Mouse (Mus musculus) liver, embryonic 14.5 days (tissue): ENCODE measurements around the gene Terf2ip. TPM values are rescaled to one million over a fixed set of nuclear protein-coding genes. Genes with fewer than 3 reads are reported as not detected.
A peak's percentile ranks its signal among the peaks of the same experiment; 100 is the strongest.

Experiments used
- ATAC-seq: fragments of 200-750 bp; cut with Nextera tagmentation; 2 replicates; pipeline ENCODE4 v1.8.0; 2017; ENCODE audit warnings: moderate number of reproducible peaks, mild to moderate bottlenecking, moderate library complexity; ENCODE audit not compliant: insufficient read depth
- DNase-seq, 3 experiments: peaks; one replicate each; pipeline ENCODE4 v3.0.0-alpha.2; 2012 to 2013; ENCODE audit warnings: low read depth in 3 of 3, low spot score in 3 of 3
- H3K27ac ChIP-seq: fragments of 300-500 bp; sonication (generic); 2 replicates; pipeline ENCODE4 v1.5.1; 2014; ENCODE audit warnings: moderate library complexity, mild to moderate bottlenecking, control low read depth, inconsistent platforms
- H3K27me3 ChIP-seq: fragments of 300-500 bp; sonication (generic); 2 replicates; pipeline ENCODE4 v1.6.1; 2014; ENCODE audit warnings: mild to moderate bottlenecking, low read length, moderate library complexity; ENCODE audit not compliant: control insufficient read depth, insufficient read depth
- H3K36me3 ChIP-seq: fragments of 300-500 bp; sonication (generic); replicated peaks from 2 replicates; pipeline ENCODE4 v1.6.1; 2014; ENCODE audit warnings: low read depth; ENCODE audit not compliant: control insufficient read depth, insufficient read depth
- H3K4me1 ChIP-seq, 2 experiments: fragments of 200-500 bp in 1 of 2; fragments of 300-500 bp in 1 of 2; sonication (generic) in 1 of 2; replicated peaks; 2 replicates each; pipeline ENCODE4 v1.6.1; 2012 to 2014; ENCODE audit warnings: antibody characterized with exemption in 1 of 2, inconsistent platforms in 1 of 2, low read length in 1 of 2; ENCODE audit not compliant: control insufficient read depth in 2 of 2, insufficient read depth in 2 of 2
- H3K4me2 ChIP-seq: fragments of 300-500 bp; sonication (generic); 2 replicates; pipeline ENCODE4 v1.6.1; 2014; ENCODE audit warnings: low read depth, mild to moderate bottlenecking, control low read depth, moderate library complexity
- H3K4me3 ChIP-seq, 2 experiments: fragments of 200-500 bp in 1 of 2; fragments of 300-500 bp in 1 of 2; sonication (generic) in 1 of 2; 2 replicates each; pipeline ENCODE4 v1.5.1; 2012 to 2014; ENCODE audit warnings: low read depth in 2 of 2, low read length in 2 of 2, mild to moderate bottlenecking in 2 of 2, control low read depth in 1 of 2, inconsistent platforms in 1 of 2, moderate library complexity in 1 of 2; ENCODE audit not compliant: insufficient read depth in 1 of 2
- H3K9ac ChIP-seq: fragments of 300-500 bp; sonication (generic); replicated peaks from 2 replicates; pipeline ENCODE4 v1.6.1; 2014; ENCODE audit warnings: mild to moderate bottlenecking, control low read depth, moderate library complexity
- H3K9me3 ChIP-seq: fragments of 300-500 bp; sonication (generic); 2 replicates; pipeline ENCODE4 v1.6.1; 2016; ENCODE audit warnings: low read length, mixed read lengths; ENCODE audit not compliant: control insufficient read depth
- CTCF ChIP-seq: IDR thresholded peaks from 2 replicates; pipeline ENCODE4 v1.5.1; 2016; ENCODE audit warnings: antibody characterized with exemption, low read depth, control low read depth
- EP300 ChIP-seq: IDR thresholded peaks from 2 replicates; pipeline ENCODE4 v1.6.1; 2016; ENCODE audit warnings: antibody characterized with exemption, low read depth
- WGBS: fragments of 180-500 bp; shearing (Covaris S2); extraction: QIAGEN DNeasy Blood & Tissue Kit; methylation state at CpG from one replicate; pipeline ENCODE4 v1.1.7; 2014; ENCODE audit not compliant: insufficient replicate concordance; 5-methylcytosine and 5-hydroxymethylcytosine counted together
- polyA plus RNA-seq, 2 experiments: library from polyadenylated mRNA; depleted of rRNA in 1 of 2; stranded (reverse) in 1 of 2; unstranded in 1 of 2; fragments of >200 nt; fragmentation: Nextera tagmentation in 1 of 2; extraction: Ambion mirVana in 1 of 2; gene quantifications; 2 replicates each; pipeline versions ENCODE4 v1.2.1 to v1.2.3; 2012 to 2014

The Terf2ip gene
- polyA plus RNA-seq, 2 experiments = 3.2 to 3.9 TPM

DNA sequence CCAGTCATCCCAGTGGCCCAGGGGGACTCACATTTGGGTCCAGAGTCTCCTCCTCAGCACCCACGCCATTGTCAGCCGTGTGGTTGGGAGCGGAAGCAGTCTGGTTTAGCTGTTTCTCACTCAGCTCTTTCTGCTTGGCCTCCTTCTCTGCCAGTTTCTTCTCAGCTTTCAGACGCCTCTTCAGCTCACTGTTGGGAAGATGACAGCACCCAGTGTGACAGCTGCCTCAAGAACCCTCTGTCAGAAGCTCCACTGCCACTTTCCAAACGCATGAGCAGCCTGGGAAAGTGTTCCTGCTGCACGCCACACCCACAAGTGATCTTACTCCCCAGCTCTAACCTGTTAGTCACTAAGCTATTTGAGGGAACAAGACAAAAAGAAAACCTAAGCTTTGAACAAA lies 5.6 kb upstream of the Terf2ip start:
- Histone ChIP-seq H3K9me3 (no peaks in the 10 kb centered on the region), H3K27me3 (no peaks in the 10 kb centered on the region), H3K36me3 (peaks cover 41% of the 10 kb centered on the region), H3K27ac (no peak overlapping the region), H3K4me3 (no peak overlapping the region), H3K9ac (no peak overlapping the region), H3K4me1 (peaks cover 2 to 13% of the 10 kb centered on the region in 2 experiments; a peak in 3 of 4 replicates), H3K4me2 (no peak overlapping the region)
- 76% methylated on average over 6 of the region's 6 CpGs for WGBS
- DNase-seq (no peak), ATAC-seq (no peak)
- TF ChIP-seq CTCF (no peak), EP300 (no peak)

DNA sequence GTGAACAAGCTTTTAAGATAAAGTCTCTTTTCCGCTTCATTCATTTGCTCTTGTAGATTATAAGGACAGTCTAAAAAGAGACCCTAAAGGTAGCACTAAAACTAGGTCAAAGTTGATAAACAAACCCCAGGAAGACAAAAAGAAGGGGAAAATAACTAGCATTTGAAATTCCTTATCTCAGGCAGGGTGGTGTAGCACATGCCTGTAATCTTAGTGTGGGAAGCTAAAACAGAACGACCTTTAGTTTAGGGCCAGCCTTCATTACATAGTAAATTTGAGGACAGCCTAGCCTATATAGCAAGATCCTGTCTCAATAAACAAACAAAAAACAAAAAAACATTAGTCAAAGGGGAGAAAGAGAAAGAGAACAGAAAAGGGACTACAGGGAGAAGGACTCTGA lies 3.5 kb upstream of the Terf2ip start:
- no peaks in the 10 kb centered on the region for H3K27me3 ChIP-seq
- DNase-seq (no peak), ATAC-seq (no peak)
- 30% methylated on average over 2 of the region's 2 CpGs for WGBS
- no peak overlapping the region; the same call in 1 of the 2 replicates for H3K9ac ChIP-seq
- TF ChIP-seq EP300 (no peak), CTCF (no peak)
- H3K9me3 ChIP-seq = no peaks in the 10 kb centered on the region
- H3K36me3 ChIP-seq = peaks cover 20% of the 10 kb centered on the region
- H3K4me2 ChIP-seq = no peak overlapping the region
- H3K4me1 ChIP-seq = peaks cover 7 to 17% of the 10 kb centered on the region in 2 experiments
- H3K4me3 ChIP-seq = no peak overlapping the region
- no peak overlapping the region for H3K27ac ChIP-seq

- TF ChIP-seq CTCF (no peak), EP300 (no peak)
- Histone ChIP-seq H3K9ac (no peak overlapping the region), H3K4me2 (peak overlapping the region; percentile 92)
Observed at GRCm38 (mm10) chr8:112009558-112009957, 1.6 kb upstream of the Terf2ip start.

GRCm38 (mm10) chr8:112011816-112012242 lies 631 bp downstream of the Terf2ip start:
- peak; percentile 57 for ATAC-seq

More at GRCm38 (mm10) chr8:112009558-112009957, 1.6 kb upstream of the Terf2ip start:
- Histone ChIP-seq H3K27ac (no peak overlapping the region), H3K36me3 (peaks cover 9% of the 10 kb centered on the region), H3K9me3 (no peaks in the 10 kb centered on the region), H3K4me3 (no peak overlapping the region; a peak in 1 of 4 replicates), H3K27me3 (no peaks in the 10 kb centered on the region), H3K4me1 (peaks cover 9 to 21% of the 10 kb centered on the region in 2 experiments)
- no peak for DNase-seq
- WGBS = 69% methylated on average over 7 of the region's 7 CpGs
- ATAC-seq = no peak

GRCm38 (mm10) chr8:112014936-112015335 lies 3.7 kb downstream of the Terf2ip start, which contains the start of gene Gm6793:
Gm6793 (minus strand) TSS chr8:112015036.
- Histone ChIP-seq H3K4me2 (no peak within 1 kb of the TSS), H3K27me3 (no peaks in the 10 kb centered on the region), H3K4me1 (peaks cover 7 to 13% of the 10 kb centered on the region in 2 experiments; a peak in 3 of 4 replicates), H3K27ac (no peak within 1 kb of the TSS), H3K36me3 (peaks cover 12% of the 10 kb centered on the region), H3K9me3 (no peaks in the 10 kb centered on the region), H3K9ac (no peak within 1 kb of the TSS), H3K4me3 (no peak within 1 kb of the TSS)
- TF ChIP-seq EP300 = no peak
- no peak for TF ChIP-seq CTCF
- WGBS = 88% methylated on average over 11 of the region's 11 CpGs
- ATAC-seq = no peak
- DNase-seq = no peak

More at GRCm38 (mm10) chr8:112011816-112012242, 631 bp downstream of the Terf2ip start:
- peak in 2 of 3 experiments; percentile 28 to 37 for DNase-seq
- Histone ChIP-seq H3K27me3 (no peaks in the 10 kb centered on the region), H3K4me3 (peak overlapping the region; percentile 92 to 95), H3K4me1 (peaks cover 9 to 21% of the 10 kb centered on the region in 2 experiments), H3K9ac (peak overlapping the region; percentile 79), H3K36me3 (no peaks in the 10 kb centered on the region; the same call in 1 of the 2 replicates), H3K27ac (peak overlapping the region; percentile 60), H3K4me2 (peak overlapping the region; percentile 92), H3K9me3 (no peaks in the 10 kb centered on the region)
- TF ChIP-seq EP300 (no peak), CTCF (no peak)
- WGBS = under 1% methylated on average over 40 of the region's 40 CpGs
